Mouse (Mus musculus) myocyte (in vitro differentiated cells): ENCODE measurements around the gene Ank2. TPM values are rescaled to one million over a fixed set of nuclear protein-coding genes. Genes with fewer than 3 reads are reported as not detected.

Experiments
- H3K27me3 ChIP-seq: one replicate; pipeline ENCODE4 v1.6.1; 2011; ENCODE audit not compliant: control insufficient read depth, insufficient read depth, insufficient read length
- H3K36me3 ChIP-seq: one replicate; pipeline ENCODE4 v1.6.1; 2011; ENCODE audit not compliant: control insufficient read depth, insufficient read depth
- H3K4me2 ChIP-seq: one replicate; pipeline ENCODE4 v1.6.1; 2011; ENCODE audit warnings: low read depth, control low read depth
- H3K4me3 ChIP-seq: one replicate; pipeline ENCODE4 v1.5.1; 2011; ENCODE audit warnings: mild to moderate bottlenecking, control low read depth, moderate library complexity
- H3K79me2 ChIP-seq: one replicate; pipeline ENCODE4 v1.6.1; 2011; ENCODE audit not compliant: control insufficient read depth, insufficient read depth
- H3ac ChIP-seq: one replicate; pipeline ENCODE4 v1.6.1; 2011; ENCODE audit not compliant: control insufficient read depth, insufficient read length
- CEBPB ChIP-seq: IDR thresholded peaks from 2 replicates; pipeline ENCODE4 v1.6.1; 2011; ENCODE audit warnings: mild to moderate bottlenecking, moderate library complexity; ENCODE audit not compliant: poor library complexity, insufficient read depth, severe bottlenecking
- E2F4 ChIP-seq: IDR thresholded peaks from one replicate; pipeline ENCODE4 v1.6.1; 2011; ENCODE audit warnings: mild to moderate bottlenecking, control low read depth, moderate library complexity; ENCODE audit not compliant: insufficient read depth
- MAX ChIP-seq: IDR thresholded peaks from one replicate; pipeline ENCODE4 v1.6.1; 2011; ENCODE audit warnings: low read depth, mild to moderate bottlenecking, control low read depth
- MYOD1 ChIP-seq, 3 experiments: IDR thresholded peaks; one replicate each; pipeline ENCODE4 v1.6.1; 2011; ENCODE audit warnings: control low read depth in 2 of 3, low read depth in 2 of 3, mild to moderate bottlenecking in 2 of 3, moderate library complexity in 1 of 3; ENCODE audit not compliant: insufficient read length in 2 of 3, control insufficient read depth in 1 of 3
- MYOG ChIP-seq, 3 experiments: IDR thresholded peaks; one replicate each; pipeline ENCODE4 v1.6.1; 2011; ENCODE audit warnings: control low read depth in 2 of 3, low read depth in 2 of 3, mild to moderate bottlenecking in 2 of 3; ENCODE audit not compliant: insufficient read length in 2 of 3, control insufficient read depth in 1 of 3, insufficient read depth in 1 of 3
- POLR2A ChIP-seq: IDR thresholded peaks from one replicate; pipeline ENCODE4 v1.6.1; 2011; ENCODE audit warnings: low read depth, mild to moderate bottlenecking, control low read depth, moderate library complexity; ENCODE audit not compliant: insufficient read length
- POLR2AphosphoS2 ChIP-seq: IDR thresholded peaks from one replicate; pipeline ENCODE4 v1.6.1; 2011; ENCODE audit warnings: low read depth, control low read depth; ENCODE audit not compliant: insufficient read length
- REST ChIP-seq: IDR thresholded peaks from one replicate; pipeline ENCODE4 v1.6.1; 2011; ENCODE audit warnings: mild to moderate bottlenecking, control low read depth, moderate library complexity; ENCODE audit not compliant: insufficient read depth, insufficient read length
- SRF ChIP-seq: IDR thresholded peaks from one replicate; pipeline ENCODE4 v1.6.1; 2011; ENCODE audit warnings: low read depth; ENCODE audit not compliant: control insufficient read depth, insufficient read length
- TCF12 ChIP-seq: IDR thresholded peaks from one replicate; pipeline ENCODE4 v1.6.1; 2011; ENCODE audit warnings: mild to moderate bottlenecking, control low read depth; ENCODE audit not compliant: poor library complexity, insufficient read depth, severe bottlenecking
- TCF3 ChIP-seq: IDR thresholded peaks from one replicate; pipeline ENCODE4 v1.6.1; 2011; ENCODE audit warnings: low read depth, control low read depth; ENCODE audit not compliant: insufficient read length
- USF1 ChIP-seq: IDR thresholded peaks from one replicate; pipeline ENCODE4 v1.6.1; 2011; ENCODE audit warnings: low read depth, mild to moderate bottlenecking, control low read depth, moderate library complexity
- polyA plus RNA-seq: library from polyadenylated mRNA; unstranded; fragments of >200 nt; fragmentation: generic; extraction: Trizol; gene quantifications from one replicate; pipeline ENCODE4 v1.2.1, GENCODE M21; 2012; ENCODE audit warnings: missing spikeins

Ank2 gene
- polyA plus RNA-seq, 1 experiment = 20.2 TPM

DNA sequence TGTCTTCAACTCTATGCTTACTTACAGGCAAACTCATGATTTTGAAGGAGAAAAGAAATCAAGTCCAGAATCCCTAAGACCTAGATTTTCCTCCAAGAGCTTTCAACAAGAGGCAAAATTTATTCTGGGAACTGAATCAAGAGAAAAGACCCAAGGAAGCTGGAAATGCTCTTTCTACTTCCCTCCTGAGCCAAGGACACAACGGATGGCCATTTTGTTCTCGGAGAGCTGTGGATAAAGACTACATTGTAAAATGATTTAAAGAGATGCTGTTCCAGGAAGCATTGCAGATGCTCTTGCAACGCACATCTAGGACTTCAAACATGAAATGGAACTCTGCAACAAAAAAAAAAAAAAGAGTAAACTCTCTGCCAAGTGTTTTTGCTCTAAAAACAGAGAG, 481.6 kb downstream of the Ank2 start:
- no peak overlapping the region for H3K4me3 ChIP-seq

DNA sequence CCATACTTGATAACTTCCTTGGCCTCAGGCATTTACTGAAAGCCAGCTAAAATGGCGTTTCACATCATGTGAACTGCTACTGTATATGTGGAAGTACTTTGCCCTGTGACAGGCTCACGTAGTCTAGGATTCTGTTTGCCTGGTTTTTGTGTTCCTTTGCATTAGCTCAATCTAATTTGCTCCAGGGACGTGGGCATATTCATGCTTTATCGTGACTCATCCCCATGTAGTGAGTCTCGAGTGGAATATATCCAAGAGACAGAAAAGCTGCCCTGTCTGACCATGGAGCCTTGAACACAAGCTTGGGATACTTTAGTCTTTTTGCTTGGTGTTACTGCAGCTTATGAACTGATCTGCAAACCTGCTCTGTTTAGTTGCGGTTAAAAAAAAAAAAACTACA, 483.6 kb downstream of the Ank2 start:
- Histone ChIP-seq H3K27me3 (no peaks in the 10 kb centered on the region), H3K79me2 (no peaks in the 10 kb centered on the region), H3K36me3 (peaks cover 5% of the 10 kb centered on the region), H3K4me2 (no peak overlapping the region), H3K4me3 (no peak overlapping the region), H3ac (no peak overlapping the region)
- TF ChIP-seq E2F4 (no peak), TCF12 (no peak), USF1 (no peak), REST (no peak)

More for the DNA sequence above, 481.6 kb downstream of the Ank2 start:
- no peak overlapping the region for H3K4me2 ChIP-seq
- H3K79me2 ChIP-seq = no peaks in the 10 kb centered on the region
- H3K36me3 ChIP-seq = peaks cover 5% of the 10 kb centered on the region
- H3ac ChIP-seq = no peak overlapping the region
- no peak for TF ChIP-seq E2F4
- TF ChIP-seq TCF12 = no peak
- no peak for TF ChIP-seq SRF
- TF ChIP-seq USF1 = no peak
- TF ChIP-seq POLR2A = no peak
- no peak for TF ChIP-seq CEBPB
- no peak for TF ChIP-seq MYOD1 (IDR thresholded peaks at IDR 0.05; ENCODE audit: control insufficient read depth in 1 of 3, insufficient read length in 2 of 3, low read depth in 2 of 3)
- TF ChIP-seq TCF3 = no peak
- TF ChIP-seq REST = no peak
- TF ChIP-seq MAX = no peak
- H3K27me3 ChIP-seq = no peaks in the 10 kb centered on the region

GRCm38 (mm10) chr3:127015175-127015574, 484.0 kb downstream of the Ank2 start:
- Histone ChIP-seq H3K79me2 (no peaks in the 10 kb centered on the region), H3K36me3 (peaks cover 5% of the 10 kb centered on the region), H3ac (no peak overlapping the region), H3K27me3 (no peaks in the 10 kb centered on the region), H3K4me2 (no peak overlapping the region), H3K4me3 (no peak overlapping the region)
- TF ChIP-seq REST = no peak
- no peak for TF ChIP-seq POLR2A
- TF ChIP-seq CEBPB = no peak
- no peak for TF ChIP-seq POLR2AphosphoS2

DNA sequence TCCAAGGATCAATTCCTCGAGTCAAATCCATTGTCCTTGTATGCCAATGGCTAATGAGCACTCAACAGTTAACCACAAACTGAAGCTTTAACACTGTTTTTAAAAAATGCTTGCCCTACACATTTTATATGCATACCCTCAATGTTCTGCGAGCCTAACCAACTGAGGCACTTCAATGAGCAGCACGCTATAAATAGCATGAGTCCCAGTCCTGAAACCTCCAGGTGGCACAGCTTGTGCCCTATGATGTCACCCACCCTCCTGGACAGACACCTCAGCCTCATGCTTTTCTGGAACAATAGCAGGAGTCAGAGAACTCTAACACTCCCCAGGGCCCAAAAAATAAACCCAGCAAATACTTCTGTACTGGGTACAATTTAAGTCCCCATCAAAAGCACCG, 485.2 kb downstream of the Ank2 start:
- H3K4me3 ChIP-seq = no peak overlapping the region
- TF ChIP-seq MAX = no peak
- TF ChIP-seq CEBPB = no peak
- TF ChIP-seq E2F4 = no peak
- TF ChIP-seq TCF12 = no peak
- TF ChIP-seq MYOD1 (IDR thresholded peaks at IDR 0.05; ENCODE audit: control insufficient read depth in 1 of 3, insufficient read length in 2 of 3, low read depth in 2 of 3) = no peak
- no peak for TF ChIP-seq TCF3
- TF ChIP-seq USF1 = no peak
- no peaks in the 10 kb centered on the region for H3K79me2 ChIP-seq
- H3K4me2 ChIP-seq = no peak overlapping the region
- peaks cover 5% of the 10 kb centered on the region for H3K36me3 ChIP-seq
- no peaks in the 10 kb centered on the region for H3K27me3 ChIP-seq
- no peak overlapping the region for H3ac ChIP-seq

- no peaks in the 10 kb centered on the region for H3K27me3 ChIP-seq
- no peaks in the 10 kb centered on the region for H3K79me2 ChIP-seq
- TF ChIP-seq MYOG (IDR thresholded peaks at IDR 0.05; ENCODE audit: control insufficient read depth in 1 of 3, insufficient read depth in 1 of 3, insufficient read length in 2 of 3, low read depth in 2 of 3) = no peak
- no peak for TF ChIP-seq TCF3
- no peak for TF ChIP-seq MAX
- no peak for TF ChIP-seq CEBPB
- TF ChIP-seq POLR2AphosphoS2 = no peak
- TF ChIP-seq SRF = no peak
- no peak for TF ChIP-seq MYOD1 (IDR thresholded peaks at IDR 0.05; ENCODE audit: control insufficient read depth in 1 of 3, insufficient read length in 2 of 3, low read depth in 2 of 3)
- no peak for TF ChIP-seq REST
- no peak for TF ChIP-seq POLR2A
- TF ChIP-seq TCF12 = no peak
- no peak for TF ChIP-seq E2F4
- TF ChIP-seq USF1 = no peak
- H3K4me3 ChIP-seq = no peak overlapping the region
- H3K4me2 ChIP-seq = no peak overlapping the region
- no peak overlapping the region for H3ac ChIP-seq
- peaks cover 5% of the 10 kb centered on the region for H3K36me3 ChIP-seq
These were observed 486.6 kb downstream of the Ank2 start for GRCm38 (mm10) chr3:127012525-127012924.
